Mouse (Mus musculus) heart, embryonic 16.5 days (tissue): ENCODE measurements around the gene Taar3. TPM values are rescaled to one million over a fixed set of nuclear protein-coding genes. Genes with fewer than 3 reads are reported as not detected.
A peak's percentile ranks its signal among the peaks of the same experiment; 100 is the strongest.

Experiments
- ATAC-seq: fragments of 200-750 bp; cut with Nextera tagmentation; replicated peaks from 2 replicates; pipeline ENCODE4 v1.8.0; 2017; ENCODE audit warnings: moderate number of reproducible peaks; ENCODE audit not compliant: insufficient read depth, low FRiP score; ENCODE audit errors: extremely low read depth
- H3K27ac ChIP-seq: fragments of 300-500 bp; sonication (generic); 2 replicates; pipeline ENCODE4 v1.5.1; 2014; ENCODE audit warnings: mild to moderate bottlenecking, low read length, control low read depth, moderate library complexity
- H3K27me3 ChIP-seq: fragments of 300-500 bp; sonication (generic); 2 replicates; pipeline ENCODE4 v1.6.1; 2014; ENCODE audit warnings: low read length, mixed read lengths; ENCODE audit not compliant: control insufficient read depth, insufficient read depth
- H3K36me3 ChIP-seq: fragments of 300-500 bp; sonication (generic); 2 replicates; pipeline ENCODE4 v1.6.1; 2014; ENCODE audit not compliant: control insufficient read depth, insufficient read depth
- H3K4me1 ChIP-seq: fragments of 300-500 bp; sonication (generic); 2 replicates; pipeline ENCODE4 v1.6.1; 2014; ENCODE audit warnings: low read length, mixed read lengths; ENCODE audit not compliant: control insufficient read depth, insufficient read depth
- H3K4me2 ChIP-seq: fragments of 300-500 bp; sonication (generic); 2 replicates; pipeline ENCODE4 v1.6.1; 2014; ENCODE audit warnings: low read depth, mild to moderate bottlenecking, control low read depth, low read length
- H3K4me3 ChIP-seq: fragments of 300-500 bp; sonication (generic); 2 replicates; pipeline ENCODE4 v1.5.1; 2014; ENCODE audit warnings: mild to moderate bottlenecking, control low read depth, low read length
- H3K9ac ChIP-seq: fragments of 300-500 bp; sonication (generic); 2 replicates; pipeline ENCODE4 v1.6.1; 2014; ENCODE audit warnings: low read length, control low read depth
- H3K9me3 ChIP-seq: fragments of 300-500 bp; sonication (generic); replicated peaks from 2 replicates; pipeline ENCODE4 v1.6.1; 2016; ENCODE audit warnings: low read length; ENCODE audit not compliant: control insufficient read depth
- WGBS: fragments of 180-500 bp; shearing (Covaris S2); extraction: QIAGEN DNeasy Blood & Tissue Kit; methylation state at CpG from one replicate; pipeline ENCODE4 v1.1.7; 2014; 5-methylcytosine and 5-hydroxymethylcytosine counted together
- polyA plus RNA-seq: library from polyadenylated mRNA; unstranded; fragments of >200 nt; fragmentation: Nextera tagmentation; extraction: Ambion mirVana; gene quantifications from 2 replicates; pipeline ENCODE4 v1.2.1, GENCODE M21; 2015

Gene Taar3
- polyA plus RNA-seq, 1 experiment from 2014 or later = not detected

DNA sequence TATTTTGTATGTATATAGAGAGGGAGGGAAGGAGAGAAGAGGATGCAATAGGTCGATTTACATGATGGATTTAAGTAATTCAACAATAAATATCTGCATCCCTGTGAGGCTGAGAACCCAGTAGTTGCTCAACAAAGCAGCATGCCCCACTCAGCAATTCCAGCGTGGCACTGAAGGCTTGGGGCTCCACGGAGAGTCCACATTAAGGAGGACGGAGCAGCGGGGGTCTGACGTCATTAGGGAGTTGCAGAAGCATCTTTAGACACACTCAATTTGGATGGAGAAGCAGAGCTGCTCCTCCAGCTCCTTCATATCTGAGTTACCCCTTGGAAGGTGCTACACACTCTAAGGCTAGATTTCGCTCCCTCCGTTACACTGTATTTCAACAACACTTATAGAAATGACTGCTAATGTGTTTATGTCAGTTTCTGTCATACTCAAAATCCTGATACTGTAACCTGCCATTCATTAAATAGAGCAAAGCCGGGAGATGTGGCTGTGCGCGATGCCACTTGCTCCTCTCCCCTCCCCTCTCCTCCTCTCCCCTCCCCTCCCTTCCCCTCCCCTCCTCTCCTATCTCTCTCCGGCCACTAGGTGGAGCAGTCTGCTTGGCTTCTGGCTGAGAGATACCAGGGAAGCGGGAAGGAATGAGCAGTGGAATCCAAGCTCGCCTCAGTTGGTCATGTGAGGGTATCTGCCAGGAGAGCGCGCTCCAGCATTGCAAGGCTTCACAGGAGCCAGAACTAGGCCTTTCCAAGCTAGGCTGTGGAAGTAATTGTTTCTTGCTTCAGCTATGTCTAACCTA, 29.7 kb downstream of the Taar3 start:
- Histone ChIP-seq H3K27ac (no peak overlapping the region), H3K36me3 (no peaks in the 10 kb centered on the region), H3K4me2 (no peak overlapping the region), H3K4me1 (no peaks in the 10 kb centered on the region), H3K27me3 (no peaks in the 10 kb centered on the region; the same call in 1 of the 2 replicates), H3K9me3 (no peaks in the 10 kb centered on the region), H3K4me3 (no peak overlapping the region), H3K9ac (no peak overlapping the region)
- WGBS = 41% methylated on average over 16 of the region's 16 CpGs
- ATAC-seq = peak; percentile 58; the same call in 1 of the 2 replicates

DNA sequence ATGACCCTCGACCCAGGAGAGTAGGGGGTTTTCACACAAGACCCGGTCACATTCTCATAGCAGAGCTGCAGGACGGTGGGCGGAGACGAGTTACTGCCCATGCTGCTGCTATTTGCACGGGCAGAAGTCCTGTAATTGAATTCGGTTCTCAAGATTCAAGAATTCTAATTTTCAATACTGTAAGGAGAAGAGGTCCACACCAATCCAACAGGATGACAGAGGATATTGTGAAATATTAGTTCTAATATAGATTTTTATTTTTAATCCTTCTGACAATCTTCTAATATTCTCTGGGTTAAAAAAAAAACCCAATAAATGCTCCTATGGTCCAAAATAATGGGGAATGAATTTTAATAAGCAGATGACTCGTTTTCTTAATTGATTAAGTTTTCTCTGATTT, 36.2 kb downstream of the Taar3 start, which contains the start of gene Taar6:
Gene Taar6, minus strand, starts transcription at position 101 of the 400 bp plus-strand sequence.
- no peak for ATAC-seq
- H3K4me2 ChIP-seq = no peak within 1 kb of the TSS
- WGBS = 71% methylated on average over 8 of the region's 8 CpGs

DNA sequence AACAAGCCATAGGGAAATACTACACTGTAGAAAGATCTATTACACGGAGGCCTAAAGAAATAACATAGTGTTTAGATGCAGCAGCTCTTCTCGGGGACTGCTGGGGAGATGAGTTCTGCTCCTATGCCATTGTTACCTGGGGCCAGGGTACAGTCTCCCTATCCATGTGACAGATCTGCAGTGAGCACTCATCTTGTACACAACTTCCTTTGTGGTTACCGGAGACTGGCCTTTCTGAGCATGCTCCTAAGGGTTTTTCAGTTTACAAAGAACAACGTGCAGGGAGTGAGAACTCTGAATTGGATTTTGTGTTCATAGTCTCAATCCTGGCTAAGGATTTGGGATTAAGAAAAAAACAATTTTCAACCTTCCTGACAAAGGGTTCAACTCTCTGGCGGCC, 37.1 kb downstream of the Taar3 start:
- no peaks in the 10 kb centered on the region for H3K4me1 ChIP-seq
- no peak for ATAC-seq
- H3K9me3 ChIP-seq = no peaks in the 10 kb centered on the region
- no peak overlapping the region for H3K4me2 ChIP-seq
- 71% methylated on average over 5 of the region's 5 CpGs for WGBS
- no peak overlapping the region for H3K4me3 ChIP-seq
- no peak overlapping the region for H3K27ac ChIP-seq
- H3K27me3 ChIP-seq = no peaks in the 10 kb centered on the region
- H3K9ac ChIP-seq = no peak overlapping the region
- no peaks in the 10 kb centered on the region for H3K36me3 ChIP-seq

More for the DNA sequence above, 36.2 kb downstream of the Taar3 start, which contains the start of gene Taar6:
- Histone ChIP-seq H3K9ac (no peak within 1 kb of the TSS), H3K27ac (no peak within 1 kb of the TSS), H3K4me3 (no peak within 1 kb of the TSS), H3K4me1 (no peaks in the 10 kb centered on the region), H3K9me3 (no peaks in the 10 kb centered on the region), H3K36me3 (no peaks in the 10 kb centered on the region), H3K27me3 (no peaks in the 10 kb centered on the region)

DNA sequence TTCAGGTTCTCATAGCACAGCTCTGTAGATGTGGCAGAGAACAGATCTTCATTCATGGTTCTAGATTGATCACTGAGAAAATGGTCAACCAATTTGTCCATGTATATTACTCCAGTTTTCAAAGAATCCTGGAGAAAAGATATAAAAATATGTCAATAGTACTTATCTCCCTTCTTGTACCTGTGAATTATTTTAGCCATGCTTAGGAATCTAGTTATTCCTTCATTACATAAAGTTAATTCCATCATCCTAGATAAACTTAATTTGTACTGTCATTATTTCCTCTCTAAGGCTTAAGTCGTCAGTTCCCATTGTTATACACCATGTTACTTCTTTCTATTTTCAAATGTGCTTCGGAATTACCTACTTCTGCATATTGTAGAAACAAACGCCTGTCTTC, 44.0 kb downstream of the Taar3 start, which contains the start of gene Taar7a:
Gene Taar7a, minus strand, starts transcription at position 101 of the 400 bp plus-strand sequence.
- H3K4me3 ChIP-seq = no peak within 1 kb of the TSS
- no peak within 1 kb of the TSS for H3K4me2 ChIP-seq
- no peak for ATAC-seq
- no peaks in the 10 kb centered on the region for H3K4me1 ChIP-seq
- H3K9ac ChIP-seq = no peak within 1 kb of the TSS
- WGBS = 86% methylated on average over 3 of the region's 3 CpGs
- H3K36me3 ChIP-seq = no peaks in the 10 kb centered on the region
- H3K9me3 ChIP-seq = no peaks in the 10 kb centered on the region
- no peaks in the 10 kb centered on the region for H3K27me3 ChIP-seq
- no peak within 1 kb of the TSS for H3K27ac ChIP-seq

DNA sequence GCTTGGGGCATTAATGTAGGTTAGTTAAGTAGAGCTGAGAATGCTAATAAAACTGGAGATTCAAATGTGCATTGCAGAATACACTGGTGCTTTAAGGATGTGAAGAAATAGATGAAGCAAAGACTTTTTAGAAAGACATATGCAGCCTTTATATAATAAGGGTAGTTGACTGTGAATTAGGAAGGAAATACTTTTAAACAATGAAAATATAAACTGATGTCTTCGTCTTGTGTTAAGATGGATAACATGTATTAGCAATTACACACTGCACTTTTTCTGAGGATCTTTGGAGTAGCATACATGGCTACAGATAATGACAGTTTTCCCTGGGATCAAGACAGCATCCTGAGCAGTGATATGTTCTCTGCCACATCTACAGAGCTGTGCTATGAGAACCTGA, 50.3 kb downstream of the Taar3 start, which contains the start of gene Taar7b:
Gene Taar7b, plus strand, starts transcription at position 301 of the 400 bp plus-strand sequence.
- no peak within 1 kb of the TSS for H3K27ac ChIP-seq
- 64% methylated on average over 1 of the region's 1 CpGs for WGBS
- no peaks in the 10 kb centered on the region for H3K36me3 ChIP-seq
- H3K4me2 ChIP-seq = no peak within 1 kb of the TSS
- no peak within 1 kb of the TSS for H3K9ac ChIP-seq
- no peaks in the 10 kb centered on the region for H3K27me3 ChIP-seq
- ATAC-seq = no peak
- no peaks in the 10 kb centered on the region for H3K4me1 ChIP-seq
- no peak within 1 kb of the TSS for H3K4me3 ChIP-seq
- no peaks in the 10 kb centered on the region for H3K9me3 ChIP-seq

Other genes with a start within 250 kb of the Taar3 start
- gene Rps12, start 162.3 kb upstream of the Taar3 start, polyA plus RNA-seq = 80.6 and 89.4 TPM in 2 replicates
- gene Slc18b1, start 152.6 kb upstream of the Taar3 start, polyA plus RNA-seq = 8.3 and 9.1 TPM in 2 replicates
- 0.08 and 0.16 TPM in 2 replicates for gene Vnn3, start 98.1 kb upstream of the Taar3 start, polyA plus RNA-seq
- gene Vnn1, start 54.9 kb upstream of the Taar3 start, polyA plus RNA-seq = 1.8 and 2.3 TPM in 2 replicates
- not detected in 2 replicates for gene Taar1, start 29.2 kb upstream of the Taar3 start, polyA plus RNA-seq
- gene Taar2, start 11.0 kb upstream of the Taar3 start, polyA plus RNA-seq = not detected in 2 replicates
- not detected in 2 replicates for gene Taar4, start 10.9 kb downstream of the Taar3 start, polyA plus RNA-seq
- gene Taar5, start 21.1 kb downstream of the Taar3 start, polyA plus RNA-seq = not detected in 2 replicates
- not detected in 2 replicates for gene Taar6, start 36.1 kb downstream of the Taar3 start, polyA plus RNA-seq
- gene Taar7a, start 43.9 kb downstream of the Taar3 start, polyA plus RNA-seq = not detected in 2 replicates
- gene Taar7b, start 50.4 kb downstream of the Taar3 start, polyA plus RNA-seq = not detected in 2 replicates
- gene Taar7d, start 77.7 kb downstream of the Taar3 start, polyA plus RNA-seq = not detected in 2 replicates
- gene Taar7e, start 88.1 kb downstream of the Taar3 start, polyA plus RNA-seq = not detected in 2 replicates
- gene Taar7f, start 100.0 kb downstream of the Taar3 start, polyA plus RNA-seq = not detected in 2 replicates
- gene Taar8a, start 126.9 kb downstream of the Taar3 start, polyA plus RNA-seq = not detected in 2 replicates
- not detected in 2 replicates for gene Taar8b, start 142.7 kb downstream of the Taar3 start, polyA plus RNA-seq
- not detected in 2 replicates for gene Taar8c, start 152.4 kb downstream of the Taar3 start, polyA plus RNA-seq
- not detected in 2 replicates for gene Taar9, start 160.0 kb downstream of the Taar3 start, polyA plus RNA-seq
- 75.5 and 79.4 TPM in 2 replicates for gene Stx7, start 199.7 kb downstream of the Taar3 start, polyA plus RNA-seq